Comparison of ENCODE assay signal across 8 mouse cellular contexts in genomic region chr19:5872931-5873556, GRCm38 (mm10). TPM values are rescaled to one million over a fixed set of nuclear protein-coding genes. Genes with fewer than 3 reads are reported as not detected.
A peak's percentile ranks its signal among the peaks of the same experiment; 100 is the strongest.
DNase-seq lines count a peak whose midpoint lies in the region; ATAC-seq and TF ChIP-seq lines count a peak whose summit lies in the region.

No protein-coding gene starts in this region.

- WGBS in forebrain, embryonic 12.5 days, result 91% methylated on average over 19 of the region's 19 CpGs
- 92% methylated on average over 19 of the region's 19 CpGs for WGBS in forebrain, postnatal 0 days
- WGBS in kidney, embryonic 15.5 days, result 78% methylated on average over 19 of the region's 19 CpGs
- WGBS in thymus, adult 2 months, result 61% methylated on average over 19 of the region's 19 CpGs

- no peak overlapping the region for H3K4me3 ChIP-seq in forebrain, embryonic 12.5 days (replicated peaks)
- no peak overlapping the region for H3K4me3 ChIP-seq in forebrain, postnatal 0 days (ENCODE audit: low read depth, low read length)
- H3K4me3 ChIP-seq in kidney, embryonic 15.5 days (replicated peaks), result no peak overlapping the region
- H3K4me3 ChIP-seq in thymus, adult 2 months (ENCODE audit: control insufficient read depth, insufficient read depth, low read length), result peak overlapping the region; percentile 39

- no peak for ATAC-seq in forebrain, embryonic 12.5 days (ENCODE audit: low FRiP score)
- no peak for ATAC-seq in forebrain, postnatal 0 days
- no peak for ATAC-seq in kidney, embryonic 15.5 days (replicated peaks; ENCODE audit: low FRiP score)

- no peak for TF ChIP-seq POLR2A in thymus, adult 2 months (IDR thresholded peaks at IDR 0.05; ENCODE audit: control insufficient read depth, extremely low read depth, insufficient read depth, low read length, poor library complexity)

- H3K4me2 ChIP-seq in forebrain, embryonic 12.5 days, result 0 out of 2 replicates have a peak overlapping the region, but pooled peaks have one; percentile 2
- no peak overlapping the region for H3K4me2 ChIP-seq in forebrain, postnatal 0 days (ENCODE audit: low read depth)
- H3K4me2 ChIP-seq in kidney, embryonic 15.5 days, result peak overlapping the region; percentile 89; the same call in 1 of the 2 replicates

- H3K9me3 ChIP-seq in forebrain, embryonic 12.5 days, result no peaks in the 10 kb centered on the region
- H3K9me3 ChIP-seq in forebrain, postnatal 0 days (ENCODE audit: low read length), result no peaks in the 10 kb centered on the region
- H3K9me3 ChIP-seq in kidney, embryonic 15.5 days (replicated peaks), result no peaks in the 10 kb centered on the region

- H3K27ac ChIP-seq in forebrain, embryonic 12.5 days, result no peak overlapping the region
- no peak overlapping the region for H3K27ac ChIP-seq in forebrain, postnatal 0 days (ENCODE audit: low read depth, low read length)
- H3K27ac ChIP-seq in kidney, embryonic 15.5 days, result peak overlapping the region; percentile 8; the same call in 1 of the 2 replicates
- H3K27ac ChIP-seq in thymus, adult 2 months (ENCODE audit: control insufficient read depth, insufficient read depth, low read length), result peak overlapping the region; percentile 60

- TF ChIP-seq CTCF in forebrain, postnatal 0 days (IDR thresholded peaks at IDR 0.05; ENCODE audit: low read depth), result no peak
- TF ChIP-seq CTCF in thymus, adult 2 months (IDR thresholded peaks at IDR 0.05; ENCODE audit: borderline replicate concordance, control insufficient read depth, extremely low read depth, insufficient read depth, low read length, poor library complexity), result peak; percentile 11; the same call in 1 of the 2 replicates

- H3K9ac ChIP-seq in forebrain, embryonic 12.5 days, result no peak overlapping the region
- no peak overlapping the region for H3K9ac ChIP-seq in forebrain, postnatal 0 days
- H3K9ac ChIP-seq in kidney, embryonic 15.5 days, result no peak overlapping the region

- H3K36me3 ChIP-seq in forebrain, embryonic 12.5 days (replicated peaks), result peaks cover 32% of the 10 kb centered on the region
- H3K36me3 ChIP-seq in forebrain, postnatal 0 days (ENCODE audit: insufficient read depth), result peaks cover 11% of the 10 kb centered on the region; the same call in 1 of the 2 replicates
- H3K36me3 ChIP-seq in kidney, embryonic 15.5 days, result peaks cover 34% of the 10 kb centered on the region
- peaks cover 23% of the 10 kb centered on the region for H3K36me3 ChIP-seq in thymus, adult 2 months (ENCODE audit: control insufficient read depth, insufficient read depth, low read length)

- H3K27me3 ChIP-seq in forebrain, embryonic 12.5 days, result no peaks in the 10 kb centered on the region
- H3K27me3 ChIP-seq in forebrain, postnatal 0 days (ENCODE audit: insufficient read depth, low read length), result no peaks in the 10 kb centered on the region
- H3K27me3 ChIP-seq in kidney, embryonic 15.5 days, result no peaks in the 10 kb centered on the region
- no peaks in the 10 kb centered on the region for H3K27me3 ChIP-seq in thymus, adult 2 months (ENCODE audit: control insufficient read depth, insufficient read depth, low read length)

- no peak for DNase-seq in forebrain, postnatal 0 days
- DNase-seq in kidney, postnatal 14 days, result no peak
- no peak for DNase-seq in thymus, adult 2 months
- DNase-seq in thymus, postnatal 10 days (ENCODE audit: low spot score in 2 of 2), result no peak
- no peak for DNase-seq in urinary bladder, postnatal 36 days (ENCODE audit: low spot score in 2 of 2)
- no peak for DNase-seq in layer of hippocampus, adult 9-10 months (ENCODE audit: low spot score)

- H3K4me1 ChIP-seq in forebrain, embryonic 12.5 days, result peaks cover 47% of the 10 kb centered on the region
- peaks cover 12% of the 10 kb centered on the region; the same call in 1 of the 2 replicates for H3K4me1 ChIP-seq in forebrain, postnatal 0 days (ENCODE audit: insufficient read depth)
- H3K4me1 ChIP-seq in kidney, embryonic 15.5 days, result peaks cover 71% of the 10 kb centered on the region
- peaks cover 52% of the 10 kb centered on the region for H3K4me1 ChIP-seq in thymus, adult 2 months (replicated peaks; ENCODE audit: control insufficient read depth, insufficient read depth, low read length)

RNA-seq across cellular contexts. Expression of gene Frmd8, which starts 2.0 kb away (rescaled TPM):
- polyA plus RNA-seq in forebrain, embryonic 12.5 days (2016; fragmentation: Nextera tagmentation; extraction: Ambion mirVana), result 25.6 and 25.9 TPM in 2 replicates
- total RNA-seq in forebrain, postnatal 0 days (2014; rRNA removed), result 8.5 and 13.3 TPM in 2 replicates
- polyA plus RNA-seq in forebrain, postnatal 0 days (2015; fragmentation: Nextera tagmentation; extraction: Ambion mirVana), result 9.0 and 10.3 TPM in 2 replicates
- 40.2 and 43.1 TPM in 2 replicates for polyA plus RNA-seq in kidney, embryonic 15.5 days (2015; fragmentation: Nextera tagmentation; extraction: Ambion mirVana)
- polyA plus RNA-seq in thymus, adult 2 months (2012; rRNA removed), result 121 and 129 TPM in 2 replicates

RNA-seq across cellular contexts. Expression of gene Slc25a45, which starts 4.6 kb away (rescaled TPM):
- polyA plus RNA-seq in forebrain, embryonic 12.5 days (2016; fragmentation: Nextera tagmentation; extraction: Ambion mirVana), result 1.3 and 1.8 TPM in 2 replicates
- 2.2 and 2.6 TPM in 2 replicates for total RNA-seq in forebrain, postnatal 0 days (2014; rRNA removed)
- 2.0 and 2.9 TPM in 2 replicates for polyA plus RNA-seq in forebrain, postnatal 0 days (2015; fragmentation: Nextera tagmentation; extraction: Ambion mirVana)
- polyA plus RNA-seq in kidney, embryonic 15.5 days (2015; fragmentation: Nextera tagmentation; extraction: Ambion mirVana), result 8.1 and 8.5 TPM in 2 replicates
- polyA plus RNA-seq in thymus, adult 2 months (2012; rRNA removed), result 57.5 and 57.9 TPM in 2 replicates

RNA-seq across cellular contexts. Expression of gene Tigd3, which starts 20.9 kb away (rescaled TPM):
- polyA plus RNA-seq in forebrain, embryonic 12.5 days (2016; fragmentation: Nextera tagmentation; extraction: Ambion mirVana), result 11.1 and 12.8 TPM in 2 replicates
- total RNA-seq in forebrain, postnatal 0 days (2014; rRNA removed), result 9.9 and 14.2 TPM in 2 replicates
- polyA plus RNA-seq in forebrain, postnatal 0 days (2015; fragmentation: Nextera tagmentation; extraction: Ambion mirVana), result 8.6 and 10.2 TPM in 2 replicates
- 4.2 and 4.7 TPM in 2 replicates for polyA plus RNA-seq in kidney, embryonic 15.5 days (2015; fragmentation: Nextera tagmentation; extraction: Ambion mirVana)
- 4.0 and 4.7 TPM in 2 replicates for polyA plus RNA-seq in thymus, adult 2 months (2012; rRNA removed)

RNA-seq across cellular contexts. Expression of gene Dpf2, which starts 39.8 kb away (rescaled TPM):
- polyA plus RNA-seq in forebrain, embryonic 12.5 days (2016; fragmentation: Nextera tagmentation; extraction: Ambion mirVana), result 184 and 203 TPM in 2 replicates
- 52.8 and 64.5 TPM in 2 replicates for total RNA-seq in forebrain, postnatal 0 days (2014; rRNA removed)
- 56.8 and 60.1 TPM in 2 replicates for polyA plus RNA-seq in forebrain, postnatal 0 days (2015; fragmentation: Nextera tagmentation; extraction: Ambion mirVana)
- 166 and 178 TPM in 2 replicates for polyA plus RNA-seq in kidney, embryonic 15.5 days (2015; fragmentation: Nextera tagmentation; extraction: Ambion mirVana)
- 175 and 194 TPM in 2 replicates for polyA plus RNA-seq in thymus, adult 2 months (2012; rRNA removed)

RNA-seq across cellular contexts. Expression of gene Cdc42ep2, which starts 51.6 kb away (rescaled TPM):
- polyA plus RNA-seq in forebrain, embryonic 12.5 days (2016; fragmentation: Nextera tagmentation; extraction: Ambion mirVana), result 2.2 TPM in 2 replicates
- 13.3 and 18.4 TPM in 2 replicates for total RNA-seq in forebrain, postnatal 0 days (2014; rRNA removed)
- polyA plus RNA-seq in forebrain, postnatal 0 days (2015; fragmentation: Nextera tagmentation; extraction: Ambion mirVana), result 13.5 and 15.6 TPM in 2 replicates
- 13.4 and 15.5 TPM in 2 replicates for polyA plus RNA-seq in kidney, embryonic 15.5 days (2015; fragmentation: Nextera tagmentation; extraction: Ambion mirVana)
- 5.1 and 5.8 TPM in 2 replicates for polyA plus RNA-seq in thymus, adult 2 months (2012; rRNA removed)

Comparison
In these comparisons a context has a peak if more than half of its experiments do, and no peak if none do; other contexts are left out.
1. H3K27ac ChIP-seq: peak in kidney, embryonic 15.5 days (single experiment) and thymus, adult 2 months (single experiment); none in forebrain, embryonic 12.5 days (single experiment) and forebrain, postnatal 0 days (single experiment).